Mouse (Mus musculus) hindbrain, embryonic 14.5 days (tissue): ENCODE measurements around the gene Nup98. TPM values are rescaled to one million over a fixed set of nuclear protein-coding genes. Genes with fewer than 3 reads are reported as not detected.

Experiments used
- polyA plus RNA-seq: library from polyadenylated mRNA; unstranded; fragments of >200 nt; fragmentation: Nextera tagmentation; extraction: Ambion mirVana; gene quantifications from 2 replicates; pipeline ENCODE4 v1.2.1, GENCODE M21; 2014

The Nup98 gene
- polyA plus RNA-seq, 1 experiment from 2014 or later: 25.8 TPM

Other genes starting within 250 kb of the Nup98 start
- gene Il18bp, start 191.5 kb downstream of the Nup98 start, polyA plus RNA-seq: 3.0 and 3.5 TPM in 2 replicates
- 33.1 and 33.4 TPM in 2 replicates for gene Rnf121, start 144.7 kb downstream of the Nup98 start, polyA plus RNA-seq
- gene Xndc1, start 144.7 kb downstream of the Nup98 start, polyA plus RNA-seq: 18.4 and 19.0 TPM in 2 replicates
- gene Xntrpc, start 144.5 kb downstream of the Nup98 start, polyA plus RNA-seq: 1.0 and 1.2 TPM in 2 replicates
- not detected in 2 replicates for gene Trpc2, start 127.1 kb downstream of the Nup98 start, polyA plus RNA-seq
- gene Art1, start 108.4 kb downstream of the Nup98 start, polyA plus RNA-seq: 0.29 TPM in 1 of 2 replicates, not detected in the other
- gene Art5, start 100.7 kb downstream of the Nup98 start, polyA plus RNA-seq: 0.19 TPM in 1 of 2 replicates, not detected in the other
- 0.27 TPM in 1 of 2 replicates, not detected in the other for gene Chrna10, start 93.3 kb downstream of the Nup98 start, polyA plus RNA-seq
- gene Pgap2, start within 50 bp of the Nup98 start, polyA plus RNA-seq: 63.9 and 65.0 TPM in 2 replicates
- 20.3 and 20.5 TPM in 2 replicates for gene Rhog, start 45.9 kb upstream of the Nup98 start, polyA plus RNA-seq
- 15.2 and 15.4 TPM in 2 replicates for gene Stim1, start 57.6 kb upstream of the Nup98 start, polyA plus RNA-seq
- 44.1 and 54.6 TPM in 2 replicates for gene Rrm1, start 231.5 kb upstream of the Nup98 start, polyA plus RNA-seq